Mouse (Mus musculus) kidney, adult 10 weeks (tissue): ENCODE data around the gene Rps28. TPM values are rescaled to one million over a fixed set of nuclear protein-coding genes. Genes with fewer than 3 reads are reported as not detected.

ENCODE experiments used
- polyA plus RNA-seq: library from polyadenylated mRNA; stranded (reverse); fragments of 350-450 nt; fragmentation: Illumina TruSeq; extraction: RNeasy Lipid Tissue Mini Kit (QIAGEN cat#74804); gene quantifications from one replicate; pipeline ENCODE4 v1.2.3, GENCODE M21; 2014; ENCODE audit warnings: low read depth, low replicate concordance

Rps28 gene
- 57.1 TPM for polyA plus RNA-seq

DNA sequence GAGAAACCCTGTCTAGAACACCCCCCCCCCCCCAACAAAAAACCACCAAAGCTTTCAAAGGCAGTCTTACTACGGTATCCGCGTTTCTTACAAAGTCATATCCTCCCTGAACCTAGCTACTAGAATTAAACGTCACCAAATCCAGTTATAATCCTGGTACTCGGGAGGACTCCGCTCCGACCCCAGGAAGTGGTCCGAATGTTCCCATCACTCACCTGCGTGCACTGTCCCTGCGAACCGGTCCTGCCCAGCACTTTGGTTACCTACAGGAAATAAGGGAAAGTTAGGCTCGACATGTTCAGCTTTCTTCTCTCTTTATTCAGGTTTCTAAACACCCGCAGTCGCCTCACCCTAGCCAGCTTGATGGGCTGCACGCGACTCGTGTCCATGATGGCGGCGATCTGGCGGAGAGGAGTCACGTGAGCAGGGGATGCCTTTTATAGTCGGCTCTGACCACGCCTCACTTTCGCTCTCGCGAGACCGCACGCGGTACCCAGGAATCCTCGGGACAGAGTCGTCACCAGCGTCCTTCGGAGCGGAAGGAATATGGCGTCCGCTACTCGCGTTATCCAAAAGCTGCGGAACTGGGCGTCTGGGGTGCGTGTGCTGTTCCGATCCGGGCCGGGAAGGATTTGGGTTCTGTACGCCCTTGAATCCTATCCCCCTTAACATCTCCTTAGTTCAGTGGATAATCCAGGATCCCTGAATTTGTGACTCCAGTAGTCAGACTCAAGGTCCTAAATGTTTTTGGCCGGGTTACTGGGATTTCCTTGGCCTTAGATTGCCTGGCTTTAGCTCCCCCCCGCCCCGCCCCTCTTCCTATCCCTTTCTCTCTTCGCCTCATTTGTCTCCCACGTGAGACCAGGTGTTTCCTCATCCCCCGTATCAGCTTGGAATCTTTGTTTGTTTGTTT lies at the start of gene Rps28, which contains the start of gene Ndufa7:
Gene Rps28, minus strand, starts transcription at position 479 of the 913 bp plus-strand sequence.
Gene Ndufa7, plus strand, starts transcription at position 489 of the 913 bp plus-strand sequence.

GRCm38 (mm10) chr17:33873537-33873936 lies 49.2 kb upstream of the Rps28 start, which contains the start of gene Gm7029:
Gene Gm7029, plus strand, starts transcription at chr17:33873837.

DNA sequence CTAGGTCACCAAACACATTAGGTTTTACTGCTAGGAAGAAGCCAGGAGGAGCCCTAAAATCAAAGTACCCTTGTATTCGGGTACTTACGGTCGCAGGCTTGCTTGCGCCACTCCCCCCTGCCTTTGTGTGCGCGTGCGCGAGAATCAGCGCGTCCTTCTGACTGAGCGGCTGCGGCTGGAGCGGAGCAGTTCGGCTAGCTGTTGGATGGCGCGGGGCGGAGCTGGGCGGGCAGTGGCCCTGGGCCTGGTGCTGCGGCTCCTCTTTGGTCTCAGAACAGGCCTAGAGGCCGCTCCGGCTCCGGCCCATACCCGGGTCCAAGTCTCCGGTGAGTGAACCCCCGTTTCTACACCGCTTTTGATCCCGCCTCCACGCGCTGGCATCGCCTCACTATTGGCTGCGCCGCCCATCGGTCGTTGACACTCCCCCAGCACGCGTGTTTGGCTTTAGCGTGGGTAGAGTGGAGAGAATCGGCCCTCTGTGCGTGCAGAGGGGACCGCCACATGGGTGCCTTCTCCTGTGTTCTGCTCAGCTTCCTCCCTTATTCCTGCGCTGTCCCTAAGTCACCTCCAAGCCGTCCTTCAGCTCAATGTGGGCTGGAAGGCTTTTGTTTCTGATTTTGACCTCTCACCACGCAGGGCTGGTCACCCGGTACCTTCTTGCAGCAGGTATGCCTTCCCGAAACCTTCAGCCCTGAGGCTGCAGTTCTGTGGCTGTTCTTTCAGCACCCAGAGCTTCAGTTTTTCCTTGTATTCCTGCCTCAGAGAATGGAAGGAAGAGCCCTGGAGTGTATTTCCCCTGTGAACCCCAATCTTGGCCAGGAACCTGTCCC lies 18.8 kb upstream of the Rps28 start, which contains the start of gene Cd320:
Gene Cd320, plus strand, starts transcription at position 126 of the 830 bp plus-strand sequence.

GRCm38 (mm10) chr17:33810334-33811141 lies 13.8 kb downstream of the Rps28 start, which contains the start of gene Kank3:
Gene Kank3, plus strand, starts transcription at chr17:33810519.

DNA sequence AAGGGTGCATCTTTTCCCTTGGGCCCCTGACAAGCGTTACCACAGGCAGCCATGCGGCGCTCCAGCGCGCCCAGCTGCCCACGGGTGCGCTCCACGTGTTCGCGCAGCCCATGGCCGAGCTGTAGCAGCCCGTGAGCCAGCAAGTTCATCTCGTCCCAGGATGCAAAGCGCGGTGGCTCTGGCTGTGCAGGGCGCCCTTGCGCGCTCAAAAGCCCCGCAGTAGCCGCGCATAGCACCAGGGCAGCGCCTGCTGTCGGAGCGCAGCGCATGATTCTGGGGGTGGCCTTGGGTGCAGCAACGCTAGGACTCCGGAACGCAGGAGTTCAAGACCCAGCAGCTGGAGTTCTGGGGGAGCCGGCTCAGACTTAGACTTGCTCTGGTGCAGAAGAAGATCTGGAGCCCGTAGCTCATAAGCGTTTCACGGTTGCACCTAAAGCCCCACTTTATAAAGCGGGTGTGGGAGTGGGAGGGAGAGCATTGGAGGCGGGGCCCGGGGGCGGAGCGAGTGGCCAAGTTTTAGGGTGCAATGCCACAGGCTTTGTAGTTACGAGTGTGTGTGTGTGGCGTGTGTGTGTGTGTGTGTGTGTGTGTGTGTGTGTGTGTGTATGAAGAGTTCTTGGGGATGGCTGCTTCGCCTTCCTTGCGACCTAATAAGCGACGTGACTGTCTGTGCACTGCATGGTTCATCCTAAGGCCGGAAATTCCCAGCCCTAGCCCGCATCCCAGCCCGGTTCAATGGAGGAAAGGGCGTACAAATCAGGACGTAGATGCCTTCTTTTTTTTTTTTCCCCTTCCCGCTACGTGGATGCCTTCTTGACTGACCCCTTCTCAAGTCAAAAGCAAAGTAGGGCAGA lies 43.0 kb downstream of the Rps28 start, which contains the start of gene Angptl4:
Gene Angptl4, minus strand, starts transcription at position 707 of the 854 bp plus-strand sequence.

Other genes starting within 250 kb of the Rps28 start
- 1.1 TPM for gene Zfp414, start 195.5 kb downstream of the Rps28 start, polyA plus RNA-seq
- gene Pram1, start 186.5 kb downstream of the Rps28 start, polyA plus RNA-seq = not detected
- gene Hnrnpm, start 137.7 kb downstream of the Rps28 start, polyA plus RNA-seq = 305 TPM
- 18.5 TPM for gene March2, start 105.9 kb downstream of the Rps28 start, polyA plus RNA-seq
- gene Rab11b, start 64.0 kb downstream of the Rps28 start, polyA plus RNA-seq = 15.2 TPM
- 1.4 TPM for gene Angptl4, start 42.7 kb downstream of the Rps28 start, polyA plus RNA-seq
- 10.2 TPM for gene Kank3, start 14.0 kb downstream of the Rps28 start, polyA plus RNA-seq
- 17.8 TPM for gene Ndufa7, start within 50 bp of the Rps28 start, polyA plus RNA-seq
- gene Cd320, start 18.5 kb upstream of the Rps28 start, polyA plus RNA-seq = 6.0 TPM
- not detected for gene Gm7029, start 49.3 kb upstream of the Rps28 start, polyA plus RNA-seq
- not detected for gene Kifc1, start 66.1 kb upstream of the Rps28 start, polyA plus RNA-seq
- gene Platr17, start 80.6 kb upstream of the Rps28 start, polyA plus RNA-seq = not detected
- 5.0 TPM for gene Daxx, start 84.9 kb upstream of the Rps28 start, polyA plus RNA-seq
- gene Tapbp, start 91.3 kb upstream of the Rps28 start, polyA plus RNA-seq = 17.3 TPM
- gene Zbtb22, start 91.3 kb upstream of the Rps28 start, polyA plus RNA-seq = 1.3 TPM
- 1.6 TPM for gene Rgl2, start 105.0 kb upstream of the Rps28 start, polyA plus RNA-seq
- 15.7 TPM for gene Pfdn6, start 115.8 kb upstream of the Rps28 start, polyA plus RNA-seq
- gene Wdr46, start 116.1 kb upstream of the Rps28 start, polyA plus RNA-seq = 0.24 TPM
- not detected for gene B3galt4, start 126.9 kb upstream of the Rps28 start, polyA plus RNA-seq
- gene Vps52, start 131.2 kb upstream of the Rps28 start, polyA plus RNA-seq = 2.9 TPM
- 17.5 TPM for gene Rps18, start 131.4 kb upstream of the Rps28 start, polyA plus RNA-seq
- 78.8 TPM for gene H2-K1, start 175.8 kb upstream of the Rps28 start, polyA plus RNA-seq
- gene Ring1, start 200.1 kb upstream of the Rps28 start, polyA plus RNA-seq = 0.44 TPM
- 3.7 TPM for gene H2-Ke6, start 203.5 kb upstream of the Rps28 start, polyA plus RNA-seq
- gene Slc39a7, start 207.1 kb upstream of the Rps28 start, polyA plus RNA-seq = 0.73 TPM
- gene Rxrb, start 207.2 kb upstream of the Rps28 start, polyA plus RNA-seq = 0.77 TPM
- gene Col11a2, start 214.9 kb upstream of the Rps28 start, polyA plus RNA-seq = not detected